8 mouse cellular contexts compared by ENCODE assay signal in the genomic region with DNA sequence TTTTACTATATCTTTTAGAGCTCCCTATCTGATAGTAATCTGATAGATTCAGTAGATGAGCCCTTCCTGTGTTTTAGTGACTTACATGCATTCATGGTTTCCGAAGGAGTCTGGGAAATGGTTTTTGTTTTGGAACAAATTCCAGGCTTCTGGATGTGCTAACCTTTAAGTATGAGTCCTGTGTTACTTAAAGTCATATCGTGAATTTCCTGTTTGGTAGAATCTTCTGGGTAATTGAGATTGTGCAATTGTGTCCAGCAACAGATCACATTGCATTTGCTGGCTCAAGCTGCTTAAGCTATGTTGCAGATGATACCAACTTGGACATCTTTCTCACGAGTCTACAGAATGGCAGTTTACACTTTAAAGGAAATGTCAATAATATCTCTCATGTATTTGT. TPM values are rescaled to one million over a fixed set of nuclear protein-coding genes. Genes with fewer than 3 reads are reported as not detected.
DNase-seq lines count a peak whose midpoint lies in the region; ATAC-seq and TF ChIP-seq lines count a peak whose summit lies in the region.

No protein-coding gene starts in this region.

- peaks cover 30% of the 10 kb centered on the region for H3K4me1 ChIP-seq in lung, adult 2 months (ENCODE audit: control insufficient read depth, insufficient read depth, low read length)
- peaks cover 54% of the 10 kb centered on the region for H3K4me1 ChIP-seq in embryonic facial prominence, embryonic 15.5 days
- peaks cover 11% of the 10 kb centered on the region for H3K4me1 ChIP-seq in limb, embryonic 11.5 days (ENCODE audit: control insufficient read depth, insufficient read depth, low read length)
- H3K4me1 ChIP-seq in neural tube, embryonic 15.5 days, result peaks cover 65% of the 10 kb centered on the region

- no peaks in the 10 kb centered on the region for H3K9me3 ChIP-seq in embryonic facial prominence, embryonic 15.5 days (replicated peaks)
- H3K9me3 ChIP-seq in limb, embryonic 11.5 days (ENCODE audit: control insufficient read depth, low read length), result no peaks in the 10 kb centered on the region
- no peaks in the 10 kb centered on the region for H3K9me3 ChIP-seq in neural tube, embryonic 15.5 days (replicated peaks)

- peak overlapping the region; percentile 43 for H3K4me3 ChIP-seq in lung, adult 2 months (replicated peaks; ENCODE audit: extremely low read depth, low read depth, low read length)
- H3K4me3 ChIP-seq in embryonic facial prominence, embryonic 15.5 days (replicated peaks), result peak overlapping the region; percentile 98
- peak overlapping the region; percentile 87; the same call in 1 of the 2 replicates for H3K4me3 ChIP-seq in limb, embryonic 11.5 days (ENCODE audit: low read depth, low read length)
- H3K4me3 ChIP-seq in neural tube, embryonic 15.5 days (replicated peaks), result peak overlapping the region; percentile 98

- H3K27ac ChIP-seq in embryonic facial prominence, embryonic 15.5 days (replicated peaks), result peak overlapping the region; percentile 96
- no peak overlapping the region for H3K27ac ChIP-seq in limb, embryonic 11.5 days (replicated peaks; ENCODE audit: low read depth, low read length)
- H3K27ac ChIP-seq in neural tube, embryonic 15.5 days (replicated peaks), result no peak overlapping the region

- H3K4me2 ChIP-seq in embryonic facial prominence, embryonic 15.5 days (replicated peaks), result peak overlapping the region; percentile 59
- peak overlapping the region; percentile 77 for H3K4me2 ChIP-seq in limb, embryonic 11.5 days (ENCODE audit: low read depth, severe bottlenecking)
- H3K4me2 ChIP-seq in neural tube, embryonic 15.5 days, result peak overlapping the region; percentile 70

- ATAC-seq in embryonic facial prominence, embryonic 15.5 days (ENCODE audit: insufficient number of reproducible peaks, low FRiP score, low TSS enrichment, low read depth), result no peak
- no peak for ATAC-seq in limb, embryonic 11.5 days (ENCODE audit: insufficient number of reproducible peaks, low FRiP score, low TSS enrichment, low read depth)
- ATAC-seq in neural tube, embryonic 15.5 days (ENCODE audit: low FRiP score), result no peak

- peaks cover 8% of the 10 kb centered on the region for H3K27me3 ChIP-seq in embryonic facial prominence, embryonic 15.5 days
- 0 out of 2 replicates have a peak, but pooled peaks cover 2% of the 10 kb centered on the region for H3K27me3 ChIP-seq in limb, embryonic 11.5 days (ENCODE audit: control insufficient read depth, insufficient read depth, low read length)
- H3K27me3 ChIP-seq in neural tube, embryonic 15.5 days (replicated peaks), result peaks cover 7% of the 10 kb centered on the region; the same call in 1 of the 2 replicates

- TF ChIP-seq CTCF in lung, adult 2 months (IDR thresholded peaks at IDR 0.05; ENCODE audit: insufficient read depth, low read length), result no peak

- 3% methylated on average over 3 of the region's 3 CpGs for WGBS in lung, adult 2 months
- 12% methylated on average over 3 of the region's 3 CpGs for WGBS in embryonic facial prominence, embryonic 15.5 days
- 66% methylated on average over 3 of the region's 3 CpGs for WGBS in limb, embryonic 11.5 days
- 54% methylated on average over 3 of the region's 3 CpGs for WGBS in neural tube, embryonic 15.5 days

- no peaks in the 10 kb centered on the region for H3K36me3 ChIP-seq in embryonic facial prominence, embryonic 15.5 days
- no peaks in the 10 kb centered on the region for H3K36me3 ChIP-seq in limb, embryonic 11.5 days (ENCODE audit: control insufficient read depth, insufficient read depth, low read length)
- no peaks in the 10 kb centered on the region for H3K36me3 ChIP-seq in neural tube, embryonic 15.5 days

- DNase-seq in lung, adult 2 months, result no peak
- no peak for DNase-seq in lung, adult 18-20 months
- no peak for DNase-seq in limb, embryonic 11.5 days (ENCODE audit: low spot score)
- DNase-seq in urinary bladder, postnatal 25 days (ENCODE audit: low spot score), result no peak
- DNase-seq in spleen, adult 18-20 months, result no peak
- DNase-seq in urinary bladder, adult 2 months (ENCODE audit: low spot score), result no peak

- peak overlapping the region; percentile 92; the same call in 1 of the 2 replicates for H3K9ac ChIP-seq in embryonic facial prominence, embryonic 15.5 days
- no peak overlapping the region for H3K9ac ChIP-seq in limb, embryonic 11.5 days (ENCODE audit: low read length)
- peak overlapping the region; percentile 96 for H3K9ac ChIP-seq in neural tube, embryonic 15.5 days (replicated peaks)

- TF ChIP-seq POLR2A in lung, adult 2 months (IDR thresholded peaks at IDR 0.05; ENCODE audit: borderline replicate concordance, extremely low read depth, low read depth, low read length), result no peak

RNA-seq across cellular contexts. Expression of gene Mapk14, which starts 2.0 kb away (rescaled TPM):
- polyA plus RNA-seq in lung, adult 2 months (2012; rRNA removed), result 74.3 and 97.5 TPM in 2 replicates
- 46.7 and 48.1 TPM in 2 replicates for polyA plus RNA-seq in embryonic facial prominence, embryonic 15.5 days (2015; fragmentation: Nextera tagmentation; extraction: Ambion mirVana)
- 51.5 and 53.8 TPM in 2 replicates for polyA plus RNA-seq in limb, embryonic 11.5 days (2014; fragmentation: Nextera tagmentation; extraction: Ambion mirVana)
- polyA plus RNA-seq in neural tube, embryonic 15.5 days (2015; fragmentation: Nextera tagmentation; extraction: Ambion mirVana), result 25.2 and 31.0 TPM in 2 replicates
- polyA plus RNA-seq in urinary bladder, adult 2 months (2012; rRNA removed), result 97.4 and 97.7 TPM in 2 replicates

RNA-seq across cellular contexts. Expression of gene Slc26a8, which starts 3.1 kb away (rescaled TPM):
- 0.40 and 1.2 TPM in 2 replicates for polyA plus RNA-seq in lung, adult 2 months (2012; rRNA removed)
- polyA plus RNA-seq in embryonic facial prominence, embryonic 15.5 days (2015; fragmentation: Nextera tagmentation; extraction: Ambion mirVana), result 0.35 and 0.80 TPM in 2 replicates
- polyA plus RNA-seq in limb, embryonic 11.5 days (2014; fragmentation: Nextera tagmentation; extraction: Ambion mirVana), result 0.43 and 0.61 TPM in 2 replicates
- polyA plus RNA-seq in neural tube, embryonic 15.5 days (2015; fragmentation: Nextera tagmentation; extraction: Ambion mirVana), result 0.88 and 1.0 TPM in 2 replicates
- 2.9 and 3.1 TPM in 2 replicates for polyA plus RNA-seq in urinary bladder, adult 2 months (2012; rRNA removed)

RNA-seq across cellular contexts. Expression of gene AC170998.1, which starts 32.8 kb away (rescaled TPM):
- polyA plus RNA-seq in lung, adult 2 months (2012; rRNA removed), result 0.77 and 1.5 TPM in 2 replicates
- polyA plus RNA-seq in embryonic facial prominence, embryonic 15.5 days (2015; fragmentation: Nextera tagmentation; extraction: Ambion mirVana), result 2.3 and 3.4 TPM in 2 replicates
- polyA plus RNA-seq in limb, embryonic 11.5 days (2014; fragmentation: Nextera tagmentation; extraction: Ambion mirVana), result 2.1 and 2.8 TPM in 2 replicates
- 2.7 and 3.0 TPM in 2 replicates for polyA plus RNA-seq in neural tube, embryonic 15.5 days (2015; fragmentation: Nextera tagmentation; extraction: Ambion mirVana)
- 0.34 and 1.1 TPM in 2 replicates for polyA plus RNA-seq in urinary bladder, adult 2 months (2012; rRNA removed)

Comparison
In these comparisons a context has a peak if more than half of its experiments do, and no peak if none do; other contexts are left out.
1. H3K4me3 ChIP-seq: peak in every context shown above with its lines; median percentile 98 in embryonic facial prominence, embryonic 15.5 days; 98 in neural tube, embryonic 15.5 days; 87 in limb, embryonic 11.5 days; 43 in lung, adult 2 months.